Mouse (Mus musculus): Measurements from ENCODE around the gene Tspan17. TPM values are rescaled to one million over a fixed set of nuclear protein-coding genes. Genes with fewer than 3 reads are reported as not detected.
A peak's percentile ranks its signal among the peaks of the same experiment; 100 is the strongest.

The Tspan17 gene
- polyA plus RNA-seq, 1 experiment from 2014 or later = 1.8 TPM

- H3K4me2 ChIP-seq = no peak overlapping the region
- peaks cover 13% of the 10 kb centered on the region for H3K4me1 ChIP-seq
- no peak overlapping the region for H3K27ac ChIP-seq
- H3K9ac ChIP-seq = no peak overlapping the region
- no peaks in the 10 kb centered on the region for H3K36me3 ChIP-seq
- ATAC-seq = no peak
- no peak overlapping the region for H3K4me3 ChIP-seq
- 15% methylated on average over 9 of the region's 9 CpGs for WGBS (ENCODE audit: insufficient replicate concordance)
- peaks cover 95% of the 10 kb centered on the region for H3K27me3 ChIP-seq (replicated peaks)
- no peaks in the 10 kb centered on the region for H3K9me3 ChIP-seq (replicated peaks)
Measured at GRCm38 (mm10) chr13:54755201-54755830, 33.9 kb upstream of the Tspan17 start.

DNA sequence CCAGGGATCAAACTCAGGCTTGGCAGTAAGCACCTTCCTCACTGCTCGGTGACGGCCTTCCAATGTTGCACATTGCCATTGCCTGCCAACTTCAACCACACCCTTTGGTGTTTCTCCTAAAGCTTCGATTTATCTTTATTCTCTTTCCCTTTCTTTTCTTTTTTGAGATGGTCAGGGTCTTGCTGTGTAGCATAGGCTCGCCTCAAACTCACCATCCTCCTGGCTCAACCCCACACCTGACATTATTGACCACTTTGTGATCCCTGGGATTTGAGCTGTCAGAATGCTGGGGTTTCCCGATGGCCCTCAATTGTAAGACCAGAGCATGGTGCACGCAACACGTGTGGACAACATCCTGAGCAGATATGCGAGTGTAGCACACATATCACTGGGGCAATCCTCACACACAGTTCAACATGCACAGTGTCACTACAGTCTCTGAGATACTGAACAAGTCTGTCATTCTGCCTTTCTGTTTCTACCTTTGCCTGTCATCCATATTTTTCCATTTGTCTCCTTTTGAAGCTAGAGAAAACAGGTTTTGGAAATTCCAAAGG is 32.9 kb upstream of the Tspan17 start:
- WGBS (ENCODE audit: insufficient replicate concordance) = 63% methylated on average over 8 of the region's 8 CpGs
- no peak for ATAC-seq
- Histone ChIP-seq H3K27ac (no peak overlapping the region), H3K36me3 (no peaks in the 10 kb centered on the region), H3K9ac (no peak overlapping the region), H3K27me3 (replicated peaks) (peaks cover 95% of the 10 kb centered on the region), H3K4me3 (no peak overlapping the region), H3K4me2 (no peak overlapping the region), H3K9me3 (replicated peaks) (no peaks in the 10 kb centered on the region), H3K4me1 (peaks cover 13% of the 10 kb centered on the region)

DNA sequence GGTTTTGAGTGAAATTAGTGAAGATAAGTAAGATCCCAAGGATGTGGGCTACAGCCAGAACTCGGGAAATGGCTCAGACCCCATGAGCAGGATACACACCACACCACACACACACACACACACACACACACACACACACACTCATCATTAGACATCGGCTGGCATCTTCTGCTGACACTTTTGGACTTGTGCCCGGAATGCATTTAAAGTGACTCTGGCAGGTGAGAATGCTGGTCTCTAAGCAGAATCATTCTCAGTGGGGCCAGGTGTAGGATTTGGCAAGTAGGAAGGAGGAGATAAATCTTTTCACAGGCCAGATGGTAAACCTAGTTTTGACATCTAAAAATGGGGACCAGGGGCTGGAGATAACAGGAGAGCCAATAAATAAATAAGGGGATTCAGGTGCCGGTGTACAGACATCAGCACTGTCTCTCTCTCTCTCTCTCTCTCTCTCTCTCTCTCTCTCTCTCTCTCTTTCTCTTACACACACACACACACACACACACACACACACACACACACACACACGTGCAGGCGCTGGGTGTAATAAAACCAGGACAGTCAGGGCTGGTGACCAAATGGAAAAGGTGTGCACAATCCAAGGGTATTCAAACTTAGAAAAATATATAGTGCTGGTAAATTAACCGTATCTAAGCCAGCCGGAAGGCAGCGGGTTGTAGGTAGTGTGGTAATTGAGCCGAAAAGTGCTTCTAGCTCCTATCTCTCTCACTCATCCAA is 31.9 kb upstream of the Tspan17 start:
- Histone ChIP-seq H3K36me3 (no peaks in the 10 kb centered on the region), H3K4me2 (peak overlapping the region; percentile 54), H3K27ac (no peak overlapping the region), H3K27me3 (replicated peaks) (peaks cover 94% of the 10 kb centered on the region), H3K9ac (no peak overlapping the region), H3K9me3 (replicated peaks) (no peaks in the 10 kb centered on the region), H3K4me3 (no peak overlapping the region), H3K4me1 (peaks cover 13% of the 10 kb centered on the region)
- no peak for ATAC-seq
- 47% methylated on average over 10 of the region's 10 CpGs for WGBS (ENCODE audit: insufficient replicate concordance)

DNA sequence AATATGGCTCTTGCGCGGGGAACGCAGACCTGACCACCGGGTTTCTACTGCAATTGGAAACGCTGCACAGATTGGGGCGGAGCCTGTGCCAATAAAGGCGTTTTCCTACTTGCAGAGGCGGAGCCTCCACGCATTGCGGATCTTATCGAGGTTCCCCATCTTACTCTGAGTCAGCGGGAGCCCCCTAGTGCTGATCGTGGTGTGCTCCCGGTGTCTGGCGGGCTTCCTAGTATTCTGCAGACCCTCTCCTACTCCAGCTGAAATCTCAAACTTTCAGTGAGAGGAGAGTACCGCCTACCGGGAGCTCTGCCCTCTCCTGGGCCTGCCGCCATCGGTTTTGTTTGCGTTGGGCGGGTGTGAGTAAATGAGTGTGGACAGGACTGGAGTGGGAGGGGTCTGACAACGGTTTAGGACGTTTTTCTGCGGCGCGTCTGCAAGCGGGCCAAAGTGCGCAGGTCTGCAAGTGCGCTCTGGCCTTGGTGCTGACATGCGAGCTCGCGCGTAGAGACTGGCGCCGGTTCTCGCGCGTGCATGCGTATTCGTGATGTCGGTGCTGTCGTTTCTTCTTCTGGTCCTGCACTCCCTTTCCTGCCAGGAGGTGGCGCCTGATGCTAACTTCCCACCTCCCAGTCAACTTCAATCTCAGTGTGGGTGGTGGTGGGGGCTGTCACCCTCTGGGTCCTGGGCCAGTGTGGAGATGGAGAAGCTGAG is 31.0 kb upstream of the Tspan17 start:
- peak overlapping the region; percentile 54 for H3K4me2 ChIP-seq
- H3K27me3 ChIP-seq (replicated peaks) = peaks cover 95% of the 10 kb centered on the region
- H3K27ac ChIP-seq = no peak overlapping the region
- H3K9me3 ChIP-seq (replicated peaks) = no peaks in the 10 kb centered on the region
- H3K36me3 ChIP-seq = no peaks in the 10 kb centered on the region
- H3K4me1 ChIP-seq = peaks cover 13% of the 10 kb centered on the region
- WGBS (ENCODE audit: insufficient replicate concordance) = under 1% methylated on average over 43 of the region's 43 CpGs
- ATAC-seq = peak; percentile 61
- no peak overlapping the region for H3K9ac ChIP-seq
- peak overlapping the region; percentile 45 for H3K4me3 ChIP-seq

DNA sequence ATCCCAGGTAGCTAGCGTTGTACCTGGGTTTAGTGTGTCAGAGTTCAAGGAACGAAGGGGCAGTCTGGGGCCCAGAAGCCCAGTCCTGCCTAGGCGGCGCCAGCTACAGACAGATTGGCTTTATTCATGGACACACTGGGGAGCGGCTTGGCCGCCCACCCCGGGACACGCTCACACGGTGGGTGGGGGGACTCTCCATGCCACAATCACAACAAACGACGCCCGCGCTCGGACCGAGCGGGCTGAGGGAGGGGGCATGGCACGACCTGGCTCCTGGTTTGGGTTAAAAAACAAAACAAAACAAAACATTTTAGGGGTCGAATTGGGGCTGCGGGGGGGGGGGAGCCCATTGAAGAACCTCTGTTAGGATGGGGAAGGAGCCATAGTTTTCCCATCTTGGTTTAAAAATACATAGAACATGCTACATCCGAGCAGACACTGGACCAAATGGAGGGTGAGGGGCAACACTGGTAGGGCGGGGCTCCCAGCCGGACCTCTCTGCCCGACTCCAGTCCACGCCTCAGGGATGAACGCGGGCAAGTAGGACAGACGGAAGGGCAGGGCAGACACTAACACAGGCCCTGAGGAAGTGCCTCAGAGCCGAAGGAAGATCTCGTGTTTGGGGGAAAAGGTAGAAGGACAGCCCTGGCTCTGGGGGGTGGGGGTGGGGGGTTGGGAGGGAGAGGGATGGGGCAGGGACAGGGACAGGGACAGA is 30.3 kb upstream of the Tspan17 start:
- Histone ChIP-seq H3K9me3 (replicated peaks) (no peaks in the 10 kb centered on the region), H3K36me3 (no peaks in the 10 kb centered on the region), H3K4me2 (peak overlapping the region; percentile 54), H3K4me1 (peaks cover 13% of the 10 kb centered on the region), H3K4me3 (no peak overlapping the region), H3K27ac (no peak overlapping the region), H3K27me3 (replicated peaks) (peaks cover 97% of the 10 kb centered on the region), H3K9ac (no peak overlapping the region)
- 6% methylated on average over 29 of the region's 29 CpGs for WGBS (ENCODE audit: insufficient replicate concordance)
- no peak for ATAC-seq

- no peak for ATAC-seq
- H3K4me2 ChIP-seq = no peak overlapping the region
- H3K27me3 ChIP-seq (replicated peaks) = peaks cover 97% of the 10 kb centered on the region
Measured at GRCm38 (mm10) chr13:54759496-54759895, 29.7 kb upstream of the Tspan17 start.

GRCm38 (mm10) chr13:54760164-54760795 is 28.9 kb upstream of the Tspan17 start:
- 55% methylated on average over 8 of the region's 8 CpGs for WGBS (ENCODE audit: insufficient replicate concordance)
- Histone ChIP-seq H3K27ac (no peak overlapping the region), H3K36me3 (no peaks in the 10 kb centered on the region), H3K27me3 (replicated peaks) (peaks cover 98% of the 10 kb centered on the region), H3K9me3 (replicated peaks) (no peaks in the 10 kb centered on the region), H3K4me3 (no peak overlapping the region), H3K4me2 (no peak overlapping the region), H3K9ac (no peak overlapping the region), H3K4me1 (peaks cover 13% of the 10 kb centered on the region)
- ATAC-seq = no peak

More at GRCm38 (mm10) chr13:54759496-54759895, 29.7 kb upstream of the Tspan17 start:
- H3K4me1 ChIP-seq = peaks cover 13% of the 10 kb centered on the region
- no peak overlapping the region for H3K9ac ChIP-seq
- H3K36me3 ChIP-seq = no peaks in the 10 kb centered on the region
- H3K9me3 ChIP-seq (replicated peaks) = no peaks in the 10 kb centered on the region
- H3K27ac ChIP-seq = no peak overlapping the region
- 25% methylated on average over 7 of the region's 7 CpGs for WGBS (ENCODE audit: insufficient replicate concordance)
- H3K4me3 ChIP-seq = no peak overlapping the region

DNA sequence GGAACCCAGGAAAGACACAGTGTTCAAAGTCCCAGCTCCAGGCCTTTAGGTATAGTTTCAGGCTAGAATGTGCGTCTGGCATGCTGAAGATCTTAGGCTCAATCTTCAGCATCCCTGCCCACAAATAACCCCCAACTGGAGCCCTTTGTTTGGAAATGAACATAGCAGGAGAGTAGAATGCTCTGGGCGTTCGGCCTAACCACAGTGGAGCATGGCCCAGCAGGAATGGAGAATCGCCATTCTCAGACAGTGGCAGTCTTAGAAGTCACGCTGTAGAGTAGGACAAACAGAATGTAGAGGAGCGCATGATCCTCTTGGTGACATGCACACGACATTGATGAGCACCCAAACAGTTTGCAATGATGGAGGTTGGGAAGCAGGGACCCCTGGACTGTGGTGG is 28.3 kb upstream of the Tspan17 start:
- Histone ChIP-seq H3K4me2 (no peak overlapping the region), H3K27me3 (replicated peaks) (peaks cover 98% of the 10 kb centered on the region), H3K9me3 (replicated peaks) (no peaks in the 10 kb centered on the region), H3K36me3 (no peaks in the 10 kb centered on the region), H3K27ac (no peak overlapping the region), H3K4me3 (no peak overlapping the region), H3K9ac (no peak overlapping the region), H3K4me1 (peaks cover 17% of the 10 kb centered on the region)
- WGBS (ENCODE audit: insufficient replicate concordance) = 61% methylated on average over 7 of the region's 7 CpGs
- ATAC-seq = no peak

- H3K27ac ChIP-seq = no peak overlapping the region
- H3K27me3 ChIP-seq (replicated peaks) = peaks cover 71% of the 10 kb centered on the region
- 0 out of 2 replicates have a peak, but pooled peaks cover 1% of the 10 kb centered on the region for H3K9me3 ChIP-seq (replicated peaks)
- H3K9ac ChIP-seq = no peak overlapping the region
- no peaks in the 10 kb centered on the region for H3K36me3 ChIP-seq
- peak overlapping the region; percentile 20 for H3K4me3 ChIP-seq
- 6% methylated on average over 44 of the region's 44 CpGs for WGBS (ENCODE audit: insufficient replicate concordance)
- no peak for ATAC-seq
- H3K4me1 ChIP-seq = peaks cover 10% of the 10 kb centered on the region; the same call in 1 of the 2 replicates
- peak overlapping the region; percentile 47 for H3K4me2 ChIP-seq
Measured at GRCm38 (mm10) chr13:54765281-54766191, 23.6 kb upstream of the Tspan17 start.

GRCm38 (mm10) chr13:54766192-54766768 is 22.9 kb upstream of the Tspan17 start, which contains the start of gene Sncb:
Gene Sncb (minus strand): TSS chr13:54766595.
- H3K27me3 ChIP-seq (replicated peaks) = peaks cover 64% of the 10 kb centered on the region
- H3K36me3 ChIP-seq = no peaks in the 10 kb centered on the region
- H3K9ac ChIP-seq = no peak within 1 kb of the TSS
- H3K4me2 ChIP-seq = peak within 1 kb of the TSS; percentile 47
- peaks cover 10% of the 10 kb centered on the region; the same call in 1 of the 2 replicates for H3K4me1 ChIP-seq
- 3% methylated on average over 33 of the region's 35 CpGs for WGBS (ENCODE audit: insufficient replicate concordance)
- H3K4me3 ChIP-seq = peak within 1 kb of the TSS; percentile 20
- ATAC-seq = no peak
- H3K27ac ChIP-seq = no peak within 1 kb of the TSS
- 0 out of 2 replicates have a peak, but pooled peaks cover 4% of the 10 kb centered on the region for H3K9me3 ChIP-seq (replicated peaks)
